Mouse (Mus musculus): ENCODE measurements around the gene Coro7. TPM values are rescaled to one million over a fixed set of nuclear protein-coding genes. Genes with fewer than 3 reads are reported as not detected.

The Coro7 gene
- polyA plus RNA-seq, 1 experiment from 2014 or later: 37.2 TPM

- H3K4me1 ChIP-seq (replicated peaks): peaks cover 72% of the 10 kb centered on the region
- H3K9ac ChIP-seq: no peak overlapping the region
- WGBS: 84% methylated on average over 6 of the region's 6 CpGs
- H3K4me2 ChIP-seq: peak overlapping the region; percentile 29; the same call in 1 of the 2 replicates
- H3K4me3 ChIP-seq: no peak overlapping the region
- H3K27ac ChIP-seq (replicated peaks): peak overlapping the region; percentile 62
- H3K36me3 ChIP-seq: no peaks in the 10 kb centered on the region
- H3K27me3 ChIP-seq: no peaks in the 10 kb centered on the region
- no peak for ATAC-seq (ENCODE audit: low FRiP score, low read depth)
- H3K9me3 ChIP-seq: no peaks in the 10 kb centered on the region
Measured at GRCm38 (mm10) chr16:4642937-4643336, 36.6 kb downstream of the Coro7 start.

- H3K9ac ChIP-seq: no peak overlapping the region
- no peak for ATAC-seq (ENCODE audit: low FRiP score, low read depth)
- WGBS: 41% methylated on average over 13 of the region's 13 CpGs
Measured at GRCm38 (mm10) chr16:4642190-4642589, 37.4 kb downstream of the Coro7 start.

DNA sequence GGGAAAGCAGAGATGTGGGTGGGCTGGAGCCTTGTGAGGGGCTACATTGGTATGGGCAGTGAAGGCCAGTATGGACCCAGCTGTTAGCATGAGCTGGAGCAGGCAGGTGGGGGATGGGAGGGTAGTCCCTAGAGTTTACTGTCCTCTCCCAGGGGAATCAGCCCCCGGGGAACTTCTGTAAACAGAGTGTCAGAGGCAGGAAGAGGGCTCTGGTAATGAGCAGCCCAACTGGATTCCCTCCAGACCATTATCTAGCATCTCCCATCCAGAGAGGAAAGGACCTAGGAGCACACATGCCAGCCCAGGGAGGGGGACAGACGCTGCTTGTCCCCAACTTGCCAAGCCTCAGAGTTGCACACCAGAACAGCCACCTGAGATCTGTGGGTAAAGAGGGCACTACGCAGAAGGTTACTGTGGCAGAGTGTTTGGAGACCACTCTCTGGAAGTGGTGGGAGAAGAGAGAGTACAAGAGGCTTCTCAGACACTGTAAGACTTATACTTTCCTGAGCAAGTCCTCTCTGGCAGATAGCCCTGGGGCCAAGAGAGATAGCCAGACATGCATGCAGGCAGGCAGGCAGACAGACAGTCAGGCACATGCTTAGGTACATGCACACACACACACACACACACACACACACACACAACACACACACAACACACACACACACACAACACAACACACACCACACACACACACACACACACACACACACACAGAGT, 38.3 kb downstream of the Coro7 start:
- no peaks in the 10 kb centered on the region for H3K36me3 ChIP-seq
- H3K27me3 ChIP-seq: no peaks in the 10 kb centered on the region
- no peak for ATAC-seq (ENCODE audit: low FRiP score, low read depth)
- 0 out of 2 replicates have a peak overlapping the region, but pooled peaks have one; percentile 62 for H3K27ac ChIP-seq (replicated peaks)
- 45% methylated on average over 3 of the region's 3 CpGs for WGBS
- H3K4me1 ChIP-seq (replicated peaks): peaks cover 55% of the 10 kb centered on the region
- H3K4me2 ChIP-seq: peak overlapping the region; percentile 78
- no peak overlapping the region for H3K9ac ChIP-seq
- no peaks in the 10 kb centered on the region for H3K9me3 ChIP-seq
- H3K4me3 ChIP-seq: peak overlapping the region; percentile 47

More at GRCm38 (mm10) chr16:4642190-4642589, 37.4 kb downstream of the Coro7 start:
- peak overlapping the region; percentile 29 for H3K4me2 ChIP-seq
- H3K36me3 ChIP-seq: no peaks in the 10 kb centered on the region
- peaks cover 64% of the 10 kb centered on the region for H3K4me1 ChIP-seq (replicated peaks)
- H3K9me3 ChIP-seq: no peaks in the 10 kb centered on the region
- H3K4me3 ChIP-seq: no peak overlapping the region
- H3K27ac ChIP-seq (replicated peaks): peak overlapping the region; percentile 62
- no peaks in the 10 kb centered on the region for H3K27me3 ChIP-seq

- 12% methylated on average over 17 of the region's 17 CpGs for WGBS
- Histone ChIP-seq H3K9me3 (no peaks in the 10 kb centered on the region), H3K36me3 (no peaks in the 10 kb centered on the region), H3K4me2 (peak overlapping the region; percentile 78), H3K27me3 (no peaks in the 10 kb centered on the region), H3K4me3 (peak overlapping the region; percentile 47), H3K4me1 (replicated peaks) (peaks cover 50% of the 10 kb centered on the region), H3K27ac (replicated peaks) (peak overlapping the region; percentile 50; the same call in 1 of the 2 replicates), H3K9ac (peak overlapping the region; percentile 38)
- ATAC-seq (ENCODE audit: low FRiP score, low read depth): peak; percentile 14; the same call in 1 of the 2 replicates
Measured at GRCm38 (mm10) chr16:4640267-4641005, 39.1 kb downstream of the Coro7 start.

- Histone ChIP-seq H3K9me3 (no peaks in the 10 kb centered on the region), H3K4me3 (peak within 1 kb of the TSS; percentile 47), H3K36me3 (no peaks in the 10 kb centered on the region), H3K27me3 (no peaks in the 10 kb centered on the region), H3K4me2 (peak within 1 kb of the TSS; percentile 78), H3K27ac (replicated peaks) (peak within 1 kb of the TSS; percentile 50; the same call in 1 of the 2 replicates), H3K9ac (peak within 1 kb of the TSS; percentile 38), H3K4me1 (replicated peaks) (peaks cover 50% of the 10 kb centered on the region)
- peak; percentile 90 for ATAC-seq (ENCODE audit: low FRiP score, low read depth)
- 1% methylated on average over 22 of the region's 22 CpGs for WGBS
Measured at GRCm38 (mm10) chr16:4639831-4640237, 39.7 kb downstream of the Coro7 start, which contains the start of the genes Vasn and Dnaja3. TSS of gene Vasn (plus strand) at chr16:4639941. TSS of gene Dnaja3 (plus strand) at chr16:4639989.

- no peak overlapping the region for H3K4me3 ChIP-seq
- no peaks in the 10 kb centered on the region for H3K27me3 ChIP-seq
- no peaks in the 10 kb centered on the region for H3K9me3 ChIP-seq
- no peaks in the 10 kb centered on the region for H3K36me3 ChIP-seq
- H3K4me1 ChIP-seq (replicated peaks): peaks cover 44% of the 10 kb centered on the region
- ATAC-seq (ENCODE audit: low FRiP score, low read depth): no peak
- no peak overlapping the region for H3K4me2 ChIP-seq
- H3K27ac ChIP-seq (replicated peaks): no peak overlapping the region
- 92% methylated on average over 3 of the region's 3 CpGs for WGBS
- no peak overlapping the region for H3K9ac ChIP-seq
Measured at GRCm38 (mm10) chr16:4638891-4639390, 40.6 kb downstream of the Coro7 start.

DNA sequence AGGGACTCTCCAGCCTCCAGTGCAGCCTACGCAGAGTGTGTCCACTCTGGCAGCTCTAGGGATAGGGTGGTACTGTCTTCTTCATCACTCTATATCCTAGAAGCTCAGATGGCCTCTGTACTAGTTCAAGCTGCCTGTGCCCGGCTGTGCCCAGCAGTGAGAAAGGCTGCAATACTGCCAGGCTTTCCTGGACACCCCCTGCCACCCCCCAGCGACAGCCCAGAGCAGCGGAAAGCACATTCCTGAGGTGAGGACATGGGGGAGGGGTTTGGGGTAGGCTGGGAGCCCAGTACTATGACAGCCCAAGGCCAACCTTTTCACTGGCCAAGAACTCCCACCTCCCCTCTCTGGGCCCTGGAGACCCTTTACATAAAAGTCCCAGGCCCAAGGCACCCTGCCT, 43.8 kb downstream of the Coro7 start:
- Histone ChIP-seq H3K4me2 (no peak overlapping the region), H3K9ac (no peak overlapping the region), H3K36me3 (0 out of 2 replicates have a peak, but pooled peaks cover 3% of the 10 kb centered on the region), H3K9me3 (no peaks in the 10 kb centered on the region), H3K27ac (replicated peaks) (no peak overlapping the region), H3K4me3 (no peak overlapping the region), H3K27me3 (no peaks in the 10 kb centered on the region), H3K4me1 (replicated peaks) (peaks cover 15% of the 10 kb centered on the region)
- ATAC-seq (ENCODE audit: low FRiP score, low read depth): no peak
- WGBS: 84% methylated on average over 4 of the region's 4 CpGs

- no peak for ATAC-seq (ENCODE audit: low FRiP score, low read depth)
- H3K27me3 ChIP-seq: no peaks in the 10 kb centered on the region
- no peak overlapping the region for H3K27ac ChIP-seq (replicated peaks)
- H3K9ac ChIP-seq: no peak overlapping the region
- no peak overlapping the region for H3K4me3 ChIP-seq
- no peak overlapping the region for H3K4me2 ChIP-seq
- no peaks in the 10 kb centered on the region for H3K9me3 ChIP-seq
- 0 out of 2 replicates have a peak, but pooled peaks cover 3% of the 10 kb centered on the region for H3K36me3 ChIP-seq
- WGBS: 90% methylated on average over 9 of the region's 9 CpGs
- H3K4me1 ChIP-seq (replicated peaks): peaks cover 4% of the 10 kb centered on the region
Measured at GRCm38 (mm10) chr16:4634681-4635080, 44.9 kb downstream of the Coro7 start.

DNA sequence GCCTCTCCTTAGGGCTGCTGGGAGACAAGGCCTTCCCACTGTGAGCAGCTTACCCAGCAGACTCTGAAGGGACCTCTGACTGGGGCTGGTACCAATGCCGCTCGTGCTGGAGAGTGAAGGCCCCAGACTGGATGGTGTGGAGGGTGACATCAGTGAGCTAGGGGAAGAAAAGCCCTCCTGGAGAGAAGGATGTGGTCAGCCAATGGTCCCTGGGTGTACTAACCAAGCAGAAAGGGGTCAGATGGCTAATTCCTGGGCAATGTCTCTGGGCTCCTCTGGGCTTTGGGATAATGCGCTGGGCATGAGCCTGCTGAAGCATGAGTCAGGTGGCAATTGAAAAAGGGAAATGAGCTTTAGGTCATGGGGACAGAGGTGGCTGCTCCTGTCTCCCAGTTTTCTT, 45.9 kb downstream of the Coro7 start:
- H3K4me2 ChIP-seq: no peak overlapping the region
- no peak overlapping the region for H3K4me3 ChIP-seq
- H3K9me3 ChIP-seq: no peaks in the 10 kb centered on the region
- no peak for ATAC-seq (ENCODE audit: low FRiP score, low read depth)
- H3K27me3 ChIP-seq: no peaks in the 10 kb centered on the region
- no peaks in the 10 kb centered on the region for H3K4me1 ChIP-seq (replicated peaks)
- H3K27ac ChIP-seq (replicated peaks): no peak overlapping the region
- H3K9ac ChIP-seq: no peak overlapping the region
- H3K36me3 ChIP-seq: 0 out of 2 replicates have a peak, but pooled peaks cover 3% of the 10 kb centered on the region
- WGBS: 92% methylated on average over 3 of the region's 3 CpGs

DNA sequence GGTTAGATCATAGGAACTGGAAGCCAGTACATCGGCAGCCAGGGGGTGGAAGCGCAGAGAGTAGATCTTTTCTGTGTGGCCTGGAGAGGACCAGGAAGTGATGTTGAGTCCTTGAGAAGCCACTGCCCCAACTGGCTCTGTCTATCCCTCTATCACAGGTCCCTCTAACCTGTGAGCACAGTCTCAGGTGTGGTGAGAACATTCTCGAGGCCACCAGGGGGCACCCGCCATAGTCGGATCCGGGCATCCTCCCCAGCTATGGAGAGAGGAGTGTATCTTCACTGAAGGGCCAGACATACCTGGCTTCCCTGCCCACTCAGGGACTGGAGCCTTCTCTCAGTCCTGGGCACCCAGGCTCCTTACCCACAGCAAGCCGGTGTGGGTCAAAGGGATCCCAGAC, 47.5 kb downstream of the Coro7 start:
- WGBS: 46% methylated on average over 7 of the region's 7 CpGs
- H3K36me3 ChIP-seq: peaks cover 11% of the 10 kb centered on the region; the same call in 1 of the 2 replicates

GRCm38 (mm10) chr16:4629950-4630349, 49.6 kb downstream of the Coro7 start:
- Histone ChIP-seq H3K9ac (no peak overlapping the region), H3K9me3 (no peaks in the 10 kb centered on the region), H3K27ac (replicated peaks) (no peak overlapping the region), H3K4me1 (replicated peaks) (peaks cover 5% of the 10 kb centered on the region; the same call in 1 of the 2 replicates), H3K4me3 (no peak overlapping the region), H3K27me3 (no peaks in the 10 kb centered on the region), H3K4me2 (no peak overlapping the region), H3K36me3 (peaks cover 15% of the 10 kb centered on the region; the same call in 1 of the 2 replicates)
- no peak for ATAC-seq (ENCODE audit: low FRiP score, low read depth)
- 26% methylated on average over 6 of the region's 6 CpGs for WGBS

More for the DNA sequence above, 47.5 kb downstream of the Coro7 start:
- Histone ChIP-seq H3K4me2 (no peak overlapping the region), H3K27me3 (no peaks in the 10 kb centered on the region), H3K4me3 (no peak overlapping the region), H3K27ac (replicated peaks) (no peak overlapping the region), H3K9me3 (no peaks in the 10 kb centered on the region), H3K4me1 (replicated peaks) (no peaks in the 10 kb centered on the region), H3K9ac (no peak overlapping the region)
- ATAC-seq (ENCODE audit: low FRiP score, low read depth): no peak
